Mouse (Mus musculus) limb, embryonic 11.5 days (tissue): ENCODE measurements at regions not wholly inside any gene's neighbourhood (a gene's known extent, or its start where the extent isn't known, plus 50 kb on each side); places are given as distances from the start of the nearest gene placed in this dataset.

Source experiments
- ATAC-seq: fragments of 200-750 bp; cut with Nextera tagmentation; 2 replicates; pipeline ENCODE4 v1.8.0; 2017; ENCODE audit warnings: low read depth; ENCODE audit not compliant: insufficient number of reproducible peaks, low FRiP score, low TSS enrichment
- DNase-seq: peaks from one replicate; pipeline ENCODE4 v3.0.0-alpha.2; 2015; ENCODE audit warnings: low spot score
- H3K27ac ChIP-seq: fragments of 300-500 bp; sonication (generic); replicated peaks from 2 replicates; pipeline ENCODE4 v1.5.1; 2014; ENCODE audit warnings: low read depth, mild to moderate bottlenecking, low read length
- H3K27me3 ChIP-seq: fragments of 300-500 bp; sonication (generic); 2 replicates; pipeline ENCODE4 v1.6.1; 2014; ENCODE audit warnings: mild to moderate bottlenecking, low read length, mixed read lengths; ENCODE audit not compliant: control insufficient read depth, insufficient read depth
- H3K36me3 ChIP-seq: fragments of 300-500 bp; sonication (generic); 2 replicates; pipeline ENCODE4 v1.6.1; 2014; ENCODE audit warnings: mild to moderate bottlenecking, low read length, moderate library complexity, mixed read lengths; ENCODE audit not compliant: control insufficient read depth, insufficient read depth
- H3K4me1 ChIP-seq: fragments of 300-500 bp; sonication (generic); 2 replicates; pipeline ENCODE4 v1.6.1; 2014; ENCODE audit warnings: low read length, mixed read lengths; ENCODE audit not compliant: control insufficient read depth, insufficient read depth
- H3K4me2 ChIP-seq: fragments of 300-500 bp; sonication (generic); 2 replicates; pipeline ENCODE4 v1.6.1; 2014; ENCODE audit warnings: low read depth, mild to moderate bottlenecking, moderate library complexity; ENCODE audit not compliant: severe bottlenecking
- H3K4me3 ChIP-seq: fragments of 300-500 bp; sonication (generic); 2 replicates; pipeline ENCODE4 v1.5.1; 2014; ENCODE audit warnings: low read depth, low read length
- H3K9ac ChIP-seq: fragments of 300-500 bp; sonication (generic); 2 replicates; pipeline ENCODE4 v1.6.1; 2014; ENCODE audit warnings: mild to moderate bottlenecking, low read length
- H3K9me3 ChIP-seq: fragments of 300-500 bp; sonication (generic); 2 replicates; pipeline ENCODE4 v1.6.1; 2016; ENCODE audit warnings: low read length; ENCODE audit not compliant: control insufficient read depth
- WGBS: fragments of 180-500 bp; shearing (Covaris S2); extraction: QIAGEN DNeasy Blood & Tissue Kit; methylation state at CpG from one replicate; pipeline ENCODE4 v1.1.7; 2014; 5-methylcytosine and 5-hydroxymethylcytosine counted together

DNA sequence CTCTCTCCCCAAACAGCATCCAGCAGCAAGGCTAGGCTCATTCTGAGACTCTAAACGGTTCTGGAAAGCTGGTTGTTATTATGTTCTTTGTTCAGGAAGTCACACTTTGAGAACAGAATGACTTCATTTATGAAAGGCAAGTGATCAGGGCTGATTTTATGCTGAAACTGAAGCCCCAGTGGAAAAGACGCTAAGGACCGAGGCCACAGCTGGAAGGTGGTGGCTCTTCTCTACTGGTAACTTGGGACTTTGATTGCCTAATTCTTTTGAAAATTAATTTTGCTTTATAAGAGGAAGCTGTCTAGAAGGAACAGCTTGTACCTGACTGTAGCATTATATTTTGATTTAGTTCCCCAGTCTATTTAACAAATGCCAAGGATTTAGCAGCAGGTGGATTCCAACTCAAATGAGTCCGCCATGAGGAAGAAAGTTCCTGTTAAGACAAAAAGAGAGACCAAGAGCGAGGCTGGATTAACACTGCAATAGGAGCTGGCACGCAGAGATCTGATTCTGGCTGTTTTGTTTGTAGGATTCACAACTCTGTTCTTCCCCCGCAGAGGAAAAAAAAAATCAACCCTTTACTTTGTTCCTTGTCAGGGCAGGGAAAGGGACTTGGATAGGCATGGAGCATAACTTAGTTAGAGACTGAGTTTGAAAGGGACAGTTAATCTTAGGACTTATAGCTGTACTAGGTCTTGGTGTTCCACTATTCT is 388.3 kb upstream of the Slc30a5 start:
- WGBS, result 68% methylated on average over 7 of the region's 7 CpGs
- H3K9me3 ChIP-seq, result no peaks in the 10 kb centered on the region
- no peaks in the 10 kb centered on the region for H3K36me3 ChIP-seq
- no peaks in the 10 kb centered on the region; the same call in 1 of the 2 replicates for H3K4me1 ChIP-seq
- H3K9ac ChIP-seq, result no peak overlapping the region
- H3K27me3 ChIP-seq, result no peaks in the 10 kb centered on the region
- ATAC-seq (no peak), DNase-seq (no peak)
- no peak overlapping the region for H3K27ac ChIP-seq
- H3K4me2 ChIP-seq, result no peak overlapping the region
- H3K4me3 ChIP-seq, result no peak overlapping the region

- 83% methylated on average over 5 of the region's 5 CpGs for WGBS
- H3K9me3 ChIP-seq, result no peaks in the 10 kb centered on the region
- no peak overlapping the region for H3K4me2 ChIP-seq
- no peaks in the 10 kb centered on the region for H3K27me3 ChIP-seq
- H3K36me3 ChIP-seq, result no peaks in the 10 kb centered on the region
- no peak overlapping the region for H3K27ac ChIP-seq
- ATAC-seq (no peak), DNase-seq (no peak)
- H3K9ac ChIP-seq, result no peak overlapping the region
- H3K4me1 ChIP-seq, result peaks cover 8% of the 10 kb centered on the region
- H3K4me3 ChIP-seq, result no peak overlapping the region
These were observed 386.3 kb upstream of the Slc30a5 start for GRCm38 (mm10) chr13:101219568-101219967.

DNA sequence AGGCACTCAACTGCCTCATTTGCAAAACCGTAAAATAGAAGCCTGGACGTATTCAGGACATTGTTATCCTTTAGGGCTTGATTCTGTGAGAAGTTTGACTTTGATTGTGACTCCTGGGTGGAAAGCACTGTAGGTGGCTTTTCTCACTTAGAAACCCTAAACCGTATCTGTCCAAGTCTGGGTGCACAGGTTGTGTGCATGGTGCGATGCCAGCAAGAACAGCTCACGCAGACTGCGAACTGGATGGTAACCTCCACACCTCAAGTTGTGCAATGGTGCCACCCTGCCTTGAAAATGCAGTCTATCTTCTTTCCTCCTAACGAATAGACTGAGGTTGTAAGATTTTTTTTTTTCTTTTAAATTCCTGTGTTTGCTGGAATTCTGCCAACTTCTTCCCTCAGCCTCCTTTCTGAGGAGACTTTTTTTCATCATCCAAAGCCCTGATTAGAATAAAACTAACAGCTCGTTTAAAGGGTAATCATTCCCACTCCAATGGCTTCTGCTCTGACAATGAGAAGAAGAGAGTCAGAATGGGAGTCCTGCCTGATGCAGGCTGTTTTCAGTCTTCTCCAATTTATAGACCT is 383.8 kb upstream of the Slc30a5 start:
- Histone ChIP-seq H3K4me2 (no peak overlapping the region), H3K36me3 (no peaks in the 10 kb centered on the region), H3K9me3 (no peaks in the 10 kb centered on the region), H3K27me3 (no peaks in the 10 kb centered on the region), H3K4me3 (no peak overlapping the region), H3K4me1 (peaks cover 8% of the 10 kb centered on the region), H3K9ac (no peak overlapping the region), H3K27ac (no peak overlapping the region)
- no peak for DNase-seq
- ATAC-seq, result no peak
- 63% methylated on average over 8 of the region's 8 CpGs for WGBS

DNA sequence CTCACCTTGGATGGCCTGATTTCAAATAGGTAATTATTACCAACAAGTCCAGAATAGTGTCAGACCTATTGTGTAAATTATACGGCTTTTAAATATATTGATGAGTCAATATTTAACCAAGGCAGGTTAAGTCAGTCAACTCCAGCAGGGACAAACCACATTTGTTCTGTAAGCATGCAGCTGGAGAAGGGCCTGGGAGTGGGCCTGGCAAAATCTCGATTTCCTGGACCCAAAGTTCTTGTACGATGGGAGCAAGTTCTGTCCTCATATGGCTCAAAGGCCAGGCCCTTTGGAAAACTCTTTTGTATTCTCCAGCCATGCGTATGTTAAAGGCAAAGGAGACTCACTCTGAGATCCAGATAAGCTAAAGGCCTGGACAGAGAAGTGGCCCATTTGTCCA is 383.2 kb upstream of the Slc30a5 start:
- Histone ChIP-seq H3K27ac (no peak overlapping the region), H3K4me2 (no peak overlapping the region), H3K4me1 (peaks cover 8% of the 10 kb centered on the region), H3K36me3 (no peaks in the 10 kb centered on the region), H3K27me3 (no peaks in the 10 kb centered on the region), H3K4me3 (no peak overlapping the region), H3K9ac (no peak overlapping the region), H3K9me3 (no peaks in the 10 kb centered on the region)
- ATAC-seq (no peak), DNase-seq (no peak)
- 55% methylated on average over 4 of the region's 4 CpGs for WGBS

GRCm38 (mm10) chr13:101215792-101216221 is 382.6 kb upstream of the Slc30a5 start:
- no peak overlapping the region for H3K9ac ChIP-seq
- H3K4me3 ChIP-seq, result no peak overlapping the region
- DNase-seq (peak; percentile 80), ATAC-seq (peak; percentile 82)
- 11% methylated on average over 11 of the region's 11 CpGs for WGBS
- H3K36me3 ChIP-seq, result no peaks in the 10 kb centered on the region
- H3K4me1 ChIP-seq, result peaks cover 8% of the 10 kb centered on the region
- no peaks in the 10 kb centered on the region for H3K9me3 ChIP-seq
- peak overlapping the region; percentile 30; the same call in 1 of the 2 replicates for H3K4me2 ChIP-seq
- no peak overlapping the region for H3K27ac ChIP-seq
- H3K27me3 ChIP-seq, result no peaks in the 10 kb centered on the region

GRCm38 (mm10) chr13:101215131-101215641 is 382.0 kb upstream of the Slc30a5 start:
- H3K4me2 ChIP-seq, result no peak overlapping the region
- no peak overlapping the region for H3K4me3 ChIP-seq
- ATAC-seq, result no peak
- WGBS, result 72% methylated on average over 5 of the region's 5 CpGs
- H3K9ac ChIP-seq, result no peak overlapping the region
- peaks cover 8% of the 10 kb centered on the region for H3K4me1 ChIP-seq
- no peaks in the 10 kb centered on the region for H3K27me3 ChIP-seq
- no peak overlapping the region for H3K27ac ChIP-seq
- no peak for DNase-seq
- H3K36me3 ChIP-seq, result no peaks in the 10 kb centered on the region
- H3K9me3 ChIP-seq, result no peaks in the 10 kb centered on the region

DNA sequence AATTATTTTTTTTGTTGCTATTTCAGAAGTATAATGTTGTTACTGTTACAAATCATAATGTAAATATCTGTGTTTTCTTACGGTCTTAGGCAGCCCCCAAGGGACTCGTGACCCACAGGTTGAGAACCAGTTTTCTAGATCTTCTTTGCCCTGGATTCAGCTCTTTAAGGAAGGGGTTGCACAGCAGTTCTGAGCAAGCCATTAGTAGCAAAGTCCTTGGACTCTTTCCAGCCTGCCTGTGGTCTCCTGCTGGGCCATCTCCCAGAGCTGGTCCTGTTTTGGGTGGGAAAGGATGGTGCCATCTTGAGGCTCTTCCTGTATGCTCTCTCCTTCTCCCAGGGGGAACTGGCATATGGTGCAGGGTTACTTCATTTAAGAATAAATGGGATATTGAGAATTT is 380.9 kb upstream of the Slc30a5 start:
- H3K4me3 ChIP-seq, result no peak overlapping the region
- no peak overlapping the region for H3K4me2 ChIP-seq
- no peaks in the 10 kb centered on the region for H3K36me3 ChIP-seq
- WGBS, result 80% methylated on average over 2 of the region's 2 CpGs
- no peak for ATAC-seq
- H3K27ac ChIP-seq, result no peak overlapping the region
- no peaks in the 10 kb centered on the region for H3K9me3 ChIP-seq
- H3K9ac ChIP-seq, result no peak overlapping the region
- H3K27me3 ChIP-seq, result no peaks in the 10 kb centered on the region
- H3K4me1 ChIP-seq, result peaks cover 8% of the 10 kb centered on the region
- no peak for DNase-seq

- Histone ChIP-seq H3K4me2 (no peak overlapping the region), H3K9ac (no peak overlapping the region), H3K4me1 (peaks cover 8% of the 10 kb centered on the region), H3K27ac (no peak overlapping the region), H3K9me3 (no peaks in the 10 kb centered on the region), H3K27me3 (no peaks in the 10 kb centered on the region), H3K4me3 (no peak overlapping the region), H3K36me3 (no peaks in the 10 kb centered on the region)
- ATAC-seq, result no peak
- peak; percentile 53 for DNase-seq
- WGBS, result 52% methylated on average over 13 of the region's 13 CpGs
These were observed 380.1 kb upstream of the Slc30a5 start for GRCm38 (mm10) chr13:101213121-101213916.
